Mouse (Mus musculus) heart, embryonic 14.5 days (tissue): ENCODE results near the gene Gucy2d. TPM values are rescaled to one million over a fixed set of nuclear protein-coding genes. Genes with fewer than 3 reads are reported as not detected.

Experiments used
- ATAC-seq: fragments of 200-750 bp; cut with Nextera tagmentation; 2 replicates; pipeline ENCODE4 v1.8.0; 2017; ENCODE audit warnings: low read depth, moderate TSS enrichment; ENCODE audit not compliant: insufficient number of reproducible peaks, insufficient read depth, low FRiP score
- H3K27ac ChIP-seq, 2 experiments: fragments of 200-500 bp in 1 of 2; fragments of 300-500 bp in 1 of 2; sonication (generic) in 1 of 2; replicated peaks in 1 of 2; 2 replicates each; pipeline ENCODE4 v1.5.1; 2012 to 2014; ENCODE audit warnings: low read depth in 2 of 2, low read length in 2 of 2, control low read depth in 1 of 2, mild to moderate bottlenecking in 1 of 2, mixed read lengths in 1 of 2; ENCODE audit not compliant: control insufficient read depth in 1 of 2, insufficient read depth in 1 of 2
- H3K27me3 ChIP-seq: fragments of 300-500 bp; sonication (generic); 2 replicates; pipeline ENCODE4 v1.6.1; 2014; ENCODE audit warnings: mild to moderate bottlenecking, low read length, control low read depth; ENCODE audit not compliant: control insufficient read depth, insufficient read depth
- H3K36me3 ChIP-seq: fragments of 300-500 bp; sonication (generic); 2 replicates; pipeline ENCODE4 v1.6.1; 2014; ENCODE audit warnings: mild to moderate bottlenecking, control low read depth, low read length, mixed read lengths; ENCODE audit not compliant: control insufficient read depth, insufficient read depth
- H3K4me1 ChIP-seq, 2 experiments: fragments of 200-500 bp in 1 of 2; fragments of 300-500 bp in 1 of 2; sonication (generic) in 1 of 2; 2 replicates each; pipeline ENCODE4 v1.6.1; 2012 to 2014; ENCODE audit warnings: low read length in 2 of 2, control low read depth in 1 of 2, mixed read lengths in 1 of 2; ENCODE audit not compliant: control insufficient read depth in 2 of 2, insufficient read depth in 2 of 2
- H3K4me2 ChIP-seq: fragments of 300-500 bp; sonication (generic); 2 replicates; pipeline ENCODE4 v1.6.1; 2014; ENCODE audit warnings: mild to moderate bottlenecking, low read length
- H3K4me3 ChIP-seq, 2 experiments: fragments of 200-500 bp in 1 of 2; fragments of 300-500 bp in 1 of 2; sonication (generic) in 1 of 2; 2 replicates each; pipeline ENCODE4 v1.5.1; 2012 to 2014; ENCODE audit warnings: low read length in 2 of 2, mild to moderate bottlenecking in 2 of 2, control low read depth in 1 of 2, low read depth in 1 of 2, moderate library complexity in 1 of 2; ENCODE audit not compliant: control insufficient read depth in 1 of 2, insufficient read depth in 1 of 2
- H3K9ac ChIP-seq: fragments of 300-500 bp; sonication (generic); 2 replicates; pipeline ENCODE4 v1.6.1; 2014; ENCODE audit warnings: mild to moderate bottlenecking, low read length
- H3K9me3 ChIP-seq: fragments of 300-500 bp; sonication (generic); 2 replicates; pipeline ENCODE4 v1.6.1; 2016; ENCODE audit warnings: low read length, control low read depth; ENCODE audit not compliant: control insufficient read depth
- WGBS: fragments of 180-500 bp; shearing (Covaris S2); extraction: QIAGEN DNeasy Blood & Tissue Kit; methylation state at CpG from one replicate; pipeline ENCODE4 v1.1.7; 2014; 5-methylcytosine and 5-hydroxymethylcytosine counted together
- polyA plus RNA-seq: library from polyadenylated mRNA; unstranded; fragments of >200 nt; fragmentation: Nextera tagmentation; extraction: Ambion mirVana; gene quantifications from 2 replicates; pipeline ENCODE4 v1.2.1, GENCODE M21; 2014

Gene Gucy2d
- polyA plus RNA-seq, 1 experiment from 2014 or later = not detected

DNA sequence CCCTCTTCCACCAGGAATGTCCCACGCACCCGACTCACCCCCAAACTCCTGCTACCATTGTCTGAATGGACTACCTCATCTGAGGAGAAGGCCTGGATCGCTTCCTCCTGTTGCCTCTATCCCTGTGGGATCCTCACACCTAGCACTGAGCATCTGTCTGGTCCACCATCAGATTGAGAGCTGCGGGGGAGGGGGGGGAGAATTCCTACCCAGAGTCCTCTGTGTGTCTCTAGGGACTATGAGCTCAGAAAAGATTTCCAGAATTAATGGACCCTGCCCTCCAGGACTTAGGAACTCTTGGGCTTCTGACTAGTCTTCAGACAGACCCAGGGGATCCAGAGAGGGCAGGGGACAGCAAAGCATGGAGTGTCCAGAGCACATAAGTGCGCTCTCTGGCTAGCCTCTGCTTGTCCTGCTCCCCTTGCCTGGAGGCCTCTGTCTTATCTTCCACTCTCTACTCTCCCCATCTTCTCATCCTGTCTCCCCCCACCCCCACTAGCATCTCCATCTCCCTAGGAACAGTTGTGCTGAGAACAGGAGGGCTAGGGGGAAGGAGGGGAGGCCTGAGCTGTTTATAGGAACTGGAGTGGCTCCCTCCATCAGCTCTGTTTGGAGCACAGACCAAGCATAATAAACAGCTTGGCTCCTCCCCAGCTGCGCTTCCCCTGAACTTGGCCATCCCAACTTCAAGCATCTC lies 63.9 kb downstream of the Gucy2d start:
- 57% methylated on average over 6 of the region's 6 CpGs for WGBS
- peak; percentile 28; the same call in 1 of the 2 replicates for ATAC-seq
- H3K9me3 ChIP-seq = no peaks in the 10 kb centered on the region
- H3K27ac ChIP-seq = no peak overlapping the region; a peak in 2 of 4 replicates
- H3K27me3 ChIP-seq = 0 out of 2 replicates have a peak, but pooled peaks cover under 1% of the 10 kb centered on the region
- peaks cover 14% of the 10 kb centered on the region; the same call in 1 of the 2 replicates for H3K36me3 ChIP-seq
- H3K4me2 ChIP-seq = no peak overlapping the region
- no peak overlapping the region for H3K9ac ChIP-seq
- H3K4me1 ChIP-seq = peaks cover 23 to 29% of the 10 kb centered on the region in 2 experiments
- H3K4me3 ChIP-seq = no peak overlapping the region

DNA sequence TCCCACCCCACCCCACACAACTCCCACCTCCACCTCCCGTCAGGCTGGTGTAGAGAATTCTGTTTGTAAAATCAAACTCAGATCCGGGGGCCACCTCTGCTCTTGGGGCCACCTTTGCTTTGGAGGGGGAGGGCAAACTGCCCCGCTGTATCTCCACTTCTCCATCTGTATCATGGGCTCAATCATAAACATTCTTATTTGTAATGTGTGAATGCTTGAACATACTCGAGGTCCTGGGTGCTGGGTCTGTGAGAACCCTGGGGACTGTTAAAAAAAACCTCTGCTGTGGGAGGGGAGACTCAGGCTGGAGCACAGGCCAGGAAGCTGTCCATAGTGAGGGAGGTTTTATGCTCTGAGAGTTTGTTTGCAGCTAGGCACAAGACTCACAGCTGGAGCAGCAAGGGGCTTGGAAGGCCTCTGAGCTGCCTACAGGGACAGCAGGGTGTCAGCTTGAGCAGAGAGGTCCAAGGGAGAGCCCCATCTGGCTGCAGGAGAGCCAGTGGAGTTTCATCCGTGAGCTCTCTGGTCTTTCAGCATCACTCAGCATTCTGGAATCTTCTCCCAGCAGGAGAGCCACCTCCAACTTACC lies 64.6 kb downstream of the Gucy2d start:
- Histone ChIP-seq H3K27ac (peak overlapping the region; percentile 14 to 58; a peak in 3 of 4 replicates), H3K36me3 (peaks cover 9% of the 10 kb centered on the region; the same call in 1 of the 2 replicates), H3K4me1 (peaks cover 21 to 24% of the 10 kb centered on the region in 2 experiments), H3K9ac (no peak overlapping the region), H3K4me3 (no peak overlapping the region), H3K9me3 (no peaks in the 10 kb centered on the region), H3K4me2 (no peak overlapping the region), H3K27me3 (no peaks in the 10 kb centered on the region)
- WGBS = 32% methylated on average over 5 of the region's 5 CpGs
- ATAC-seq = no peak

DNA sequence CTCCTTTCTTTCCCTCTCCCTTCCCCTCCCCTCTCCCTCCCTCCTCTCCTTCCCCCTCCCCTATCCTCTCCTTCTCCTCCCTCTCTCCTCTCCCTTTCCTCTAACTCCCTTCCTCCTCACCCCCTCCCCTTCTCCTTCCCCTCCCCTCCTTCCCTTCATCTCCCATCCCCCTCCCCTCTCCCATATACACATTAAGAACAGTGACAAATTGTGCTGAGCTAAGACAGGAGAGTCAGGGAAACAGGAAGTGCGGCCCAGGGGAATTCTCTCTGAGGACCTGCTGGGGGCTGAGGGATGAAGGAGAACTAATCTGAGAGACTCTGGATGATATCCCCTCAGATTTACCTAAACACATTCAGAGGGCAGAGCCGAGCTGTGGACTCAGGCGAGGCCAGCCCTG lies 65.4 kb downstream of the Gucy2d start:
- no peaks in the 10 kb centered on the region for H3K9me3 ChIP-seq
- peaks cover 18% of the 10 kb centered on the region in 2 experiments for H3K4me1 ChIP-seq
- peaks cover 9% of the 10 kb centered on the region; the same call in 1 of the 2 replicates for H3K36me3 ChIP-seq
- no peak for ATAC-seq
- H3K4me3 ChIP-seq = no peak overlapping the region
- no peak overlapping the region for H3K4me2 ChIP-seq
- 42% methylated on average over 3 of the region's 3 CpGs for WGBS
- no peak overlapping the region for H3K27ac ChIP-seq
- no peak overlapping the region for H3K9ac ChIP-seq
- H3K27me3 ChIP-seq = no peaks in the 10 kb centered on the region

DNA sequence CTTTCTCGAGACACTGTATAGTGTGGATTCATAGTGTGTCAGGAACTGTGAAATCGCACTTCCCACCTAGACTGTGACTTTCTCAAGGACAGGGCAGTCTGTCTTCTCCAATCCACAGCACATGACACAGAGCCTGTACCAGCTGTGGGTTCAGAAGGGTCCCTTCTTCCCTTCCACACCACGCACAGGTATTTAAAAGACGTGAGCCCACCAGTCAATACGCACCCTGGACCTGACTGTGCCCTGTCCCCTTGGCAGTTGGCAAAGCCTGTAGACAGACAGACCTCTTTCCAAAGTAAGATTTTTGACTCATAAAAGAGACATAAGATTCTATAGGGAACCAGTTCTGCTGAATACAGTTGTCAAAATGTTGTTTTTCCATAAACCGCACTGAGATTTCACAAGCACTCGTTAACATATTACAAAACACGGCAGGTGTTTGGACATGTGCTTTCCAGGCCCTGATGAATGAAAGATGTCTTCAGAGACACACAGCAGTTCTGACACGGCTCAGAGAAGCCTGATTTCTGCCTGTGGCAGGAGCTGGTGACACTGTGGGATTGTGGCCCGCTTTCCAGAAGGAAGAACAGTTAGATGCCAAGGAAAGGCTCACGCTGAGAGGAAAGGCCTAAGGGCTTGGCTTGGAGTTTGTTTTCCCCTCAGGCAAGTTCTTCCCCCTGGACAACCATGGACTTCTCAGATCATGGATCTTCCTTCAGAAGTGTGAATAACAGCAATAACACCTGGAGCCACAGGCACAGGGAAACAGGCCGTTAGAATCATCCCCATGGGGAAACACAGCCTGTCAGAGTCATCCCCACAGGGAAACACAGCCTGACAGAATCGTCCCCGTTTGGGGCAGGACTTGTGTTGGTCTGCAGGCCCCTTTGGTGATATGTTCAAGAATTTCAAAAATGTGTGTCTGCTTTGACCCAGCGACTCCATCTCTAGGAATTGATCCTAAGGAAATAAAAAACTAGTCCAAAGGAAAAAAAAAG lies 71.0 kb downstream of the Gucy2d start:
- no peaks in the 10 kb centered on the region for H3K36me3 ChIP-seq
- no peak overlapping the region for H3K4me2 ChIP-seq
- 56% methylated on average over 15 of the region's 15 CpGs for WGBS
- H3K9ac ChIP-seq = no peak overlapping the region
- no peaks in the 10 kb centered on the region for H3K27me3 ChIP-seq
- H3K27ac ChIP-seq = no peak overlapping the region
- no peak overlapping the region for H3K4me3 ChIP-seq
- no peak for ATAC-seq
- peaks cover 7% of the 10 kb centered on the region in 2 experiments; a peak in 2 of 4 replicates for H3K4me1 ChIP-seq
- H3K9me3 ChIP-seq = no peaks in the 10 kb centered on the region

DNA sequence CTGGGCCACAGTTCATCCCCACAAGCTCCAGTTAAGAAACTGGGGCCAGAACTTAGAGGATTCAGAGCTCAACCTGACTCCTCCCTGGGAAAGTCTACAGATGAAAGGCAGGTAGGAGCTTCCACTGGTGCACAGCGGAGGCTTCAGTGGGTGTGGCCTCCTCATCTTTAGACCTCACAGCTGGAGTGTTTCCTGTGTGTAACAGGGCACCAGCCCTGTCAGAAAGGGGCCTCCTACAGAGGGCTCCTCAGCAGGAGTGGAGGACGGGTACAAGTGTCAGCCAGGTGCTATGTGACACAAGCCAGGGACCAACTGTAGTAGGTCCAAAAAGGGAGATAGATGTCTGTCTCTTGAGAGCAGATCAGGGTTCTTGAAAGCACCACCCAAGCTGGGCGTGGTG lies 73.0 kb downstream of the Gucy2d start:
- ATAC-seq = 0 out of 2 replicates have a peak, but pooled peaks have one; percentile 35
- H3K9me3 ChIP-seq = no peaks in the 10 kb centered on the region
- WGBS = 39% methylated on average over 3 of the region's 3 CpGs
- no peak overlapping the region for H3K4me3 ChIP-seq
- no peak overlapping the region for H3K27ac ChIP-seq
- peaks cover 7% of the 10 kb centered on the region in 2 experiments; a peak in 2 of 4 replicates for H3K4me1 ChIP-seq
- H3K4me2 ChIP-seq = no peak overlapping the region
- no peaks in the 10 kb centered on the region for H3K36me3 ChIP-seq
- no peaks in the 10 kb centered on the region for H3K27me3 ChIP-seq
- H3K9ac ChIP-seq = no peak overlapping the region

DNA sequence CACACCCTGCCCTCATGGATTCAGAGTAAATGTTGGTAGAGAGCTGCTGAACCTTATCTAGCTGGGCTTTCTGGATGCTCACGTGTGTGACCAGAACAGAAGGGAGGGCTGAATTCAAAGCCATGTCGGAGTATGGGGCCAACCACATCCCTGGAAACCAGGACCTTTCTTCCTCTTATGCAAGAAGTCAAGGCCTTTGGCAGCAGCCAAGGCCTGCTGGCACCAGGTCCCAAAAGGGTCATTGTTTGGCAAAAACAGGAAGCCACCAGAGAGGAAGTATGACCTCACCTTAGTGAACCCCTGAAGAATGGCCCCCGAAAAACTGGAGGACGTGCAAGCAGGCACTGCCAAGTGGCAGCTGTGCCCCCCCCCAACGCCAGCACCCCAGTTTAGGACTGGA lies 82.4 kb downstream of the Gucy2d start:
- Histone ChIP-seq H3K27ac (0 out of 4 replicates have a peak overlapping the region, but pooled peaks of 1 of the 2 experiments have one; percentile 30), H3K4me1 (peaks cover 29 to 37% of the 10 kb centered on the region in 2 experiments), H3K36me3 (no peaks in the 10 kb centered on the region), H3K9me3 (no peaks in the 10 kb centered on the region), H3K9ac (no peak overlapping the region), H3K4me2 (no peak overlapping the region), H3K4me3 (no peak overlapping the region), H3K27me3 (no peaks in the 10 kb centered on the region)
- 77% methylated on average over 5 of the region's 5 CpGs for WGBS
- ATAC-seq = no peak
